Mouse (Mus musculus): ENCODE measurements around the gene Trim15. TPM values are rescaled to one million over a fixed set of nuclear protein-coding genes. Genes with fewer than 3 reads are reported as not detected.

Gene Trim15
- total RNA-seq, 1 experiment from 2014 or later = 0.18 TPM

DNA sequence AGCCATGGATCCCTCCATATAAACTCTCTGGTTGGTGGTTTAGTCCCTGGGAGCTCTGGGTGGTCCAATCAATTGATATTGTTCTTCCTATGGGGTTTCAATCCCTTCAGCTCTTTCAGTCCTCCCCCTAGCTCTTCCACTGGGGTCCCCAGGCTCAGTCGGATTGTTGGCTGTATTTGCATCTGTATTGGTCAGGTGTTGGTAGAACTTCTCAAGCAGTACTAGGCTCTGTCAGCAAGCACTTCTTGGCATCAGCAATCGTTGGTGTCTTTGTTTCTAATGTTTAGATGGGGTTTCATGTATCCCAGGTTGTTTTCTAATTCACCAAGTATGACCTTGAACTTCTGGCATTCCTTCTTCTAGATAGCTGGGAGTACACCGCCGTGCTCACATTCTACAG is 34.3 kb downstream of the Trim15 start:
- no peak for ATAC-seq (replicated peaks; ENCODE audit: low read depth, poor library complexity, severe bottlenecking)

DNA sequence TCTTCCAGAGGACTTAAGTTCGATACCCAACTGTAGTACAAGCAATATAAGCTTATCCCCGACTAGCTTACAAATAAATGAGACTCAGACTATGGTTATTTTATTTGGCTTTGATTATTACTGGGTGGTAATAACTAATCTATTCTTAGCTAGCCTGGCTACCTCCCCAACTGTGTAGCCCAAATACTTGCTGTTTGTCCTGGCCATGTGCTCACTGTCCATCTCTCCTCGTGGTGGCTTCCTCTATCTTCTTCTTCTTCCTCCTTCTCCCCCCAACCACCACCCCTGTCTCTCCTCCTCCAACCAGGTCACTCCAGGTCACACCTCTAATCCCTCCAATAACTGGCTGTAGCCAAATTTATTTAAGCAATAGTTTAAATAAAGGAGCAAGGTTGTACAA is 36.5 kb downstream of the Trim15 start:
- no peak for ATAC-seq (replicated peaks; ENCODE audit: low read depth, poor library complexity, severe bottlenecking)

DNA sequence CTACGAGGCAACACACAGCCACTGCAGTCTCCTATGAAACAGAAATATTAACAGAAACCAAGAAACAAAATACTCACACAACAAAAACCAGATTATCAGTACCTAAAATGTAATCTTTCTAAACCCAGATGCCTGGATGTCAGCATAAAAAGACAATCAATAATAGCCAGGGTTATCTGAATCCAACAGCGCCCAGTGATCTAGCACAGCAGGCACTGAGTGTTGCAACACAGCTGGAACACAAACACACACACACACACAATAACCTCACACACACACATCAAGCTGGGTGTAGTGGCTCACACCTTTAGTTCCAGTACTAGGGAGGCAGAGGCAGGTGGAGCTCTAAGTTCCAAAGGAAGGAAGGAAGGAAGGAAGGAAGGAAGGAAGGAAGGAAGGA is 38.5 kb downstream of the Trim15 start:
- ATAC-seq (replicated peaks; ENCODE audit: low read depth, poor library complexity, severe bottlenecking) = no peak

DNA sequence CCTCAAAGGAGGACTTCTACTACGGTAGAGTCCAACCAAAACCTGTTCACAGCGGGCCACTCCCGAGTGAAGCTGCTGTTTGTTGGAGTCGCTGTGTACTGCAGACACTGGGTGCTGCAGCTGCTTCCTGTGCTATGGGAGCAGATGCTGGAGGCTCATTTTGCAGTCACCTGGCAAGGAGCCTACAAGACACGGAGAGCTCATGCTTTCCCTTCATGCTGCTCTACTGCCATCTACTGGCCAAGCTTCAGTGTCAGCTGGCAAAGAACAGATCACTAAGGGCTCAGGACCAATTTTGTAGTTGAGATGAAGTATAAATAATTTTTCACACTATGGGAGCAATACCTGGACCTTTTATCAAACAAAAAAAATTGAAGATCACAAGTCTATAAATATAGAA is 41.0 kb downstream of the Trim15 start:
- ATAC-seq (replicated peaks; ENCODE audit: low read depth, poor library complexity, severe bottlenecking) = peak; percentile 82

DNA sequence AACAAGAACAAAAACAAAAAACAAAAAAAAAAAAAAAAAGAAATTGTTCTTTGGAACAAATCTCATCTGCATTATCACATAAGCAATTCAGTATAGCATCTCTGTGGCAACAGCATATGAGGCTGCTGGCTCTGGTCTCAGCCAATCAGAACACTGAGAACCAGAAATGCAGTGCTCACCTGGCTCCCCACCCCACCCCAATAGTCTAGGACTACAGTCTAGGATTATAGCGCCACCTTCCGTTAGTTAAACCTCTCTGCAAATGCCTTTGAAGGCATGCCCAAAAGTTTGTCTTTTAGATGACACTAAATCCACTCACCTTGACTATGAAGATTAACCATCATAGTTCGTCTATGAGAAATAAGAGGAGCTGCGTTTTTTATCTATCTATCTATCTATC is 41.5 kb downstream of the Trim15 start:
- peak; percentile 43; the same call in 1 of the 2 replicates for ATAC-seq (replicated peaks; ENCODE audit: low read depth, poor library complexity, severe bottlenecking)

DNA sequence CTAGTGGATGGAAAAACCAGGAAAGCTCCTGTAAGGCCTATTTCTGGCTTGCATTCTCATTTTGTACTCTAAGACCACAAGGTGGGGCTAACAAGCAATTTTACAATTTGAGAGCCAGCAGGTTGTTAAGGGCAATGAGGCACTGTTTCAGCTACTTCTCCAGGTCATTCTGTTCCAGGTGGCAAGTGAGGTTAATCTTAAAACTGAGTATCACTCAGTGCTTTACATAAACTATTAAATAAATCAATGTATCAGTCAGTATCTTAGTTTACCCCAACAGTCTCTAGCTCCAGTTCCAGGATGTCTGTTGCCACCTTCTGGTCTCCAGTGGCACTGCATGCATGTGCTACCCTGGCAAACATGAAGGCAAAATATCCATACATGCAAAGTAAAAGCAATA is 43.0 kb downstream of the Trim15 start:
- ATAC-seq (replicated peaks; ENCODE audit: low read depth, poor library complexity, severe bottlenecking) = peak; percentile 80

DNA sequence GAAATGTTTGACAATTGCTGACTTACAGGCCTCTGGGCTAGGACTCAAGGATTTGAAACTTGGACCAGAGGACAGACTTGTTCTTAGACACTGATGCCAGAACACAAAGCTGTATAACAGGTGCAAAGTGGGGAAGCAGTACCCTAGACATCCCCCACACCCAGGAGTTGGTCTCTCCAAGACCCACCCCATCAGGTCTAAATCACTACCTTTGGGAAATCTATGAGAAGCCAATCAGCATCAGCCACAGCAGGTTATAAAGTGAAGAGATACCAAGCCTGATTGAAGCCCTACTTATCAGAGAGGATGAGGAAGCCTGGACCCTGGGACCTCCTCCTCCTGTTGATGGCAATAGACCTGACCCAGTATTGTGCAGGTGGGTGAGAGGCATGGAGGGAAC is 55.1 kb downstream of the Trim15 start, which contains the start of gene H2-M10.6:
H2-M10.6 (plus strand) TSS at position 301 of the 400 bp plus-strand sequence.
- ATAC-seq (replicated peaks; ENCODE audit: low read depth, poor library complexity, severe bottlenecking) = no peak

Other genes starting within 250 kb of the Trim15 start
- gene H2-M9, start 224.5 kb downstream of the Trim15 start, total RNA-seq (2017) = not detected in 2 replicates
- gene H2-M1, start 195.0 kb downstream of the Trim15 start, total RNA-seq (2017) = not detected in 2 replicates
- gene H2-M10.5, start 94.3 kb downstream of the Trim15 start, total RNA-seq (2017) = not detected in 2 replicates
- gene H2-M10.6, start 55.0 kb downstream of the Trim15 start, total RNA-seq (2017) = not detected in 2 replicates
- 10.8 and 18.0 TPM in 2 replicates for gene Trim26, start 30.1 kb downstream of the Trim15 start, total RNA-seq (2017)
- gene Trim10, start 2.4 kb upstream of the Trim15 start, total RNA-seq (2017) = 4.3 and 8.9 TPM in 2 replicates
- gene Trim40, start 22.9 kb upstream of the Trim15 start, total RNA-seq (2017) = not detected in 2 replicates
- gene Trim31, start 30.9 kb upstream of the Trim15 start, total RNA-seq (2017) = not detected in 2 replicates
- 0.05 TPM in 1 of 2 replicates, not detected in the other for gene Rnf39, start 75.7 kb upstream of the Trim15 start, total RNA-seq (2017)
- gene Ppp1r11, start 84.5 kb upstream of the Trim15 start, total RNA-seq (2017) = 41.4 and 79.0 TPM in 2 replicates
- gene Znrd1, start 91.3 kb upstream of the Trim15 start, total RNA-seq (2017) = 35.6 and 37.3 TPM in 2 replicates
- 7.8 and 9.0 TPM in 2 replicates for gene Znrd1as, start 91.4 kb upstream of the Trim15 start, total RNA-seq (2017)
- gene 2410137M14Rik, start 114.0 kb upstream of the Trim15 start, total RNA-seq (2017) = not detected in 2 replicates
- not detected in 2 replicates for gene H2-M5, start 122.3 kb upstream of the Trim15 start, total RNA-seq (2017)
- 1.1 and 2.9 TPM in 2 replicates for gene Zfp57, start 134.0 kb upstream of the Trim15 start, total RNA-seq (2017)
- gene Mog, start 156.2 kb upstream of the Trim15 start, total RNA-seq (2017) = not detected in 2 replicates
- gene Gabbr1, start 178.8 kb upstream of the Trim15 start, total RNA-seq (2017) = 1.3 and 3.5 TPM in 2 replicates
- not detected in 2 replicates for gene Olfr90, start 221.3 kb upstream of the Trim15 start, total RNA-seq (2017)
- gene Olfr91, start 231.1 kb upstream of the Trim15 start, total RNA-seq (2017) = not detected in 2 replicates

Measured in common myeloid progenitor, adult 5-6 weeks (primary cell).